Mouse (Mus musculus) monocyte, adult 2 months (primary cell): ENCODE results near the gene Abtb2.
"Not testable (repeated sequence)": the region's sequence is repeated elsewhere in the genome, so short reads cannot be mapped to it uniquely, and the experiment has no call there.

Experiments
- DNase-seq, 2 experiments: peaks; one replicate each; pipeline ENCODE4 v3.0.0; 2022; ENCODE audit warnings: low spot score in 2 of 2, low read depth in 1 of 2

Abtb2 gene

GRCm38 (mm10) chr2:103565732-103566422 lies at the start of gene Abtb2:
Abtb2 (plus strand) TSS chr2:103566310.
- peak; percentile 57 to 75 for DNase-seq

DNA sequence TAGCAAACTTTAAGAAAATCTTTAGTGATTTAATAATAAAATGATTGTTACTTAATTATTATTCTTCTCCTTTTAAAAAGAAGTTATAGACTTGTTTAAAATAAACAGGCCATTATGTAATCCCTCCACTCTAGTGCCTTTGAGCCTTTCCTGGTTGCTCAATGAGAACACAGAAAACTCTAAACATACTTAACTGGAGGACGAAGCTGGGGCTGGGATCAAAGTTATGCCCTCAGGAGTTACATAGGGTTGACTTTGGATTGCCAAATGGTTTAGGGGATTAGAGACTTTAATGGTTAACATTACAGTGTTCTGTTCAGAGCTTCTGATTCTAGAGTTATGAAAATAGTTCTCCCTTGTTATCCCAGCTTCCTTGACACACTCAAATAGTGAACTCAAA lies 49.6 kb upstream of the Abtb2 start:
- DNase-seq: no peak

- no peak for DNase-seq
Measured at GRCm38 (mm10) chr2:103525596-103525995, 40.5 kb upstream of the Abtb2 start.

DNA sequence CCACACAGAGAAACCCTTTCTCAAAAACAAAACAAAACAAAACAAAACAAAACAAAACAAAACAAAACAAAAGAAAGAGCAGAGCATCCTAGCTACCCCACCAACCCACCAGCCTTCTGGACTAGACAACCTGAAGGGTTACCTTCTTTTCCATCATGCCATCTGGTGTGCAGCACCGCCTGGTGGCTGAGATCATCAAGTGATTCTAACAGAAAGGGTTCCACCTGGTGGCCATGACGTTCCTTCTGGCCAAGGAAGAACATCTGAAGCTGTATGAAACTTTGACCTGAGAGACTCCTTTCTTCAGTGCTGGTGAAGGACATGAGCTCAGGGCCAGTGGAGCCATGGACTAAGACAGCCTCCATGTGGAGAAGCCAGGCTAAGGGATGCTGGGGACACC lies 19.0 kb upstream of the Abtb2 start:
- DNase-seq: peak in 1 of 2 experiments; percentile 23

DNA sequence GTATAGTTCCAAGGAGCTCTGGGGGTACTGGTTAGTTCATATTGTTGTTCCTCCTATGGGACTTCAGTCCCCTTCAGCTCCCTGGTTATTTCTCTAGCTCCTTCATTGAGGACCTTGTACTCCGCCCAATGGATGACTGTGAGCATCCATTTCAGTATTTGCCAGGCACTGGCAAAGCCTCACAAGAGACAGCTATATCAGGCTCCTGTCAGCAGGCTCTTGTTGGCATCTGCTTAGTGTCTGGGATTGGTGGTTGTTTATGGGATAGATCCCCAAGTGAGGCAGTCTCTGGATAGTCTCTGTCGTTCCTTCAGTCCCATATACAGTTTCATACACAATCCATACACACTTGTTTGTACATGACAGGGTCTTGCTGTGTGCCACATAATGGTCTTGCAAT lies 15.8 kb upstream of the Abtb2 start:
- DNase-seq: not testable (repeated sequence)

GRCm38 (mm10) chr2:103554041-103554440 lies 12.1 kb upstream of the Abtb2 start:
- DNase-seq: no peak

- DNase-seq: no peak
Measured at GRCm38 (mm10) chr2:103556125-103556877, 9.8 kb upstream of the Abtb2 start.

DNA sequence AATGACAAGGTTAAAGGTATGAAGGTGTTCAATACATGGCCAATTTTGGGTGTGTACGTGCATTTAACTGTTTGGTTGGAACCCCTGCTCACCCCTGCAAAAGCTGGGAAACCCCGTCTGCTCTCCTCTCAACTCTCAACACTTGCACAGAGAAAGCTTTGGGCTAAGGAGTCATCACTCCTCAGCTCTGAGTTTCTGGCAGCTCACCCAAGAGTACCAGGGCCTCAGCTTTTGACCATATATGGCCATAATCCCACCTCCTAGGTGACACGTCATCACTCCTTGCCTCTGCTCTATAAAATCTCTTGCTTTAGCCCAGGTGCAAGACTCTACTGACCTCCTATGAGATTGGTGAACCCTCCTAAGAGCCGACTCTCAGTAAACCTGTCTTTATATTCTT lies 5.2 kb upstream of the Abtb2 start:
- DNase-seq: no peak

GRCm38 (mm10) chr2:103564427-103565023 lies 1.6 kb upstream of the Abtb2 start:
- no peak for DNase-seq

DNA sequence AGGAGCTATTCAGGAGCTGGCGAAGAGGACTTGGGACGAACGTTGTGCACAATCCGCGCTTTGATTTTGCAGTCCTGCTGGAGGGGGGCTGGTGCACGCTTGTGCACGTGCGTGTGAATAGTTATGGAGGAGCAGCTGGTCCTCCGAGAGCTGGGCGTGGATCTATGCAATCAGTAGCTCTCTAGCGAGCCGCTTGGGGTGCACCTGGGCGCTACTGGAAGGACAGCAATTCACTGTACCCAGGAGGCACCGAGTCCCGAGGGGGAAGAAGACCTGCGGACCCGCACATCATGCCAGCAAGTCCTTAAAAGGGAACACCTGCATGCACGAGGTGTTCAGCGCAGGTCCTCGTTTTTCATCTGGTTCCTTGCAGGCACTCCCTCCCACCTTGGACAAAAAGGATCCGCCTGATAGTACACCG lies 929 bp upstream of the Abtb2 start:
- no peak for DNase-seq

DNA sequence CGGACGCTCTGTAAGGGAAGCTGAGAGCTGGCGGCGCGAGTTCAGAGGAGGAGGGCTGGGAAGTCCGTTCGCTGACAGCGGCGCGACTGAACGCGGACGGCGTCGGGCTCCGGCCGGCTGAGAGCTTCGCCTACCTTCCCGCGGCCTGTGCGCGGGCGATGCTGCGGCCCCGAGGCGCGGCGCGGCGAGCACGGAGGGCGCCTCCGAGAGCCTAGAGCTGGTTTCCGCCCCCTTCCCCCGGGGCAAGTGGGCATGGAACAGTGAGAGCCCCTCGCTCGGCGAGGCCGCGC lies 258 bp downstream of the Abtb2 start:
- no peak for DNase-seq

DNA sequence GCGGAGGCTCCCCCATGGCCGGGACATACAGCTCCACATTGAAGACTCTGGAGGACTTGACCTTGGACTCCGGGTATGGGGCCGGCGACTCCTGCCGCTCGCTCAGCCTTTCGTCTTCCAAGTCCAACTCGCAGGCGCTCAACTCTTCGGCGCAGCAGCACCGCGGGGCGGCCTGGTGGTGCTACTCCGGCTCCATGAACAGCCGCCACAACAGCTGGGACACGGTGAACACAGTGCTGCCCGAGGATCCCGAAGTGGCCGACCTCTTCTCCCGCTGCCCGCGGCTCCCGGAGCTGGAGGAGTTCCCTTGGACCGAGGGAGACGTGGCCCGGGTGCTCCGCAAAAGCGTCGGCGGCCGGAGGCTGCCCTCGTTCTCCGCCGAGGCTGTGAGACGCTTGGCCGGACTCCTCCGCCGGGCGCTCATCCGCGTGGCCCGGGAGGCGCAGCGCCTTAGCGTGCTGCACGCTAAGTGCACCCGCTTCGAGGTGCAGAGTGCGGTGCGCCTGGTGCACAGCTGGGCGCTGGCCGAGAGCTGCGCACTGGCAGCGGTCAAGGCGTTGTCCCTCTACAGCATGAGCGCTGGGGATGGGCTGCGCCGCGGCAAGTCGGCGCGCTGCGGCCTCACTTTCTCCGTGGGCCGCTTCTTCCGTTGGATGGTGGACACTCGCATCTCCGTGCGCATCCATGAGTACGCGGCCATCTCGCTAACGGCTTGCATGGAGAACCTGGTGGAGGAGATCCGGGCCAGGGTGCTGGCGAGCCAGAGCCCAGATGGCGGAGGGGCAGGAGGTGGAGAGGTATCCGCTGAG lies 807 bp downstream of the Abtb2 start:
- peak in 1 of 2 experiments; percentile 25 for DNase-seq

- no peak for DNase-seq
Measured at GRCm38 (mm10) chr2:103568161-103568560, 2.1 kb downstream of the Abtb2 start.

DNA sequence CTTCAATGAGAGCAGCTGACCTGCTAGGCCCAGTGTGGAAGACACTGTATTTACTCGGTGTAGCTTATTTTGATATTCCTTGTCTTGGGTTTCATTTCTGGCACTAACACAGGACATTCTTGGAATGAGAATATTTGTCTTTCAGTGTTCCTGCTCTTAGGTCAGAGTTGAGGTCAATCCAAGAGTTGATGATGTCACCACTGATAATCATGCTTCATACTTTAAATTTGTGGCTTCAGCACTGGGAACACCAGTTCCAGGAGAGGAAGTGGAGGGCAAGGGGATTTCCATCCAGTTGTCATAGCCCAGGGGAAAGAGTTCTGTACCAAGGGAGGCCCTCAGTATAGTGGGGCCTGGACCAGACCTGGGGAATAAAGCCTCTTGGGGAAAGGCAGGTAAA lies 3.6 kb downstream of the Abtb2 start:
- peak in 1 of 2 experiments; percentile 18 for DNase-seq

DNA sequence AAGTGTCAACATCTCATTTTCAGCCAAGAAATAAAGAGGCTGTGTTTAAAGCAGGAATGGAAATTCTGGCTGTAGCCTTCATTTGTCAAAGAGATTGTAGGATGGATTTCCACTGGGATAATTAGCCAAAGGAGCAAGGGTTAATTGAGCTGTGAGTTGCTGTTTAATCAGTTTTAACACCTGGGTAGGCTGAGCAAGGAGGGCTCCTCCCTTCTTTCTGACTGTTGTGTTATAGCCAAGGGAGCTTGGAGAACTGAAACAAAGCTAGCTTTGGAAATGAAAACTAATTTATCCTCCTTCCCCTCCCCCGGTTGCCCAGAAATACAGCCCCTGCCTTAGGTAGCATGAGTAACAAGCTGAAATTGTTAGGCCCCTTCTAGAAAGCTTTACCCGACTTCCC lies 6.2 kb downstream of the Abtb2 start:
- no peak for DNase-seq

- no peak for DNase-seq
Measured at GRCm38 (mm10) chr2:103576371-103576770, 10.3 kb downstream of the Abtb2 start.

- no peak for DNase-seq
Measured at GRCm38 (mm10) chr2:103577752-103578662, 11.9 kb downstream of the Abtb2 start.

GRCm38 (mm10) chr2:103578663-103579213 lies 12.6 kb downstream of the Abtb2 start:
- DNase-seq: no peak

- DNase-seq: no peak
Measured at GRCm38 (mm10) chr2:103580756-103581155, 14.6 kb downstream of the Abtb2 start.

GRCm38 (mm10) chr2:103581369-103581897 lies 15.3 kb downstream of the Abtb2 start:
- DNase-seq: no peak
